23 mouse cellular contexts compared by ENCODE assay signal in genomic region chr11:68550358-68550757, GRCm38 (mm10). TPM values are rescaled to one million over a fixed set of nuclear protein-coding genes. Genes with fewer than 3 reads are reported as not detected.
A peak's percentile ranks its signal among the peaks of the same experiment; 100 is the strongest.
DNase-seq lines count a peak whose midpoint lies in the region; ATAC-seq lines count a peak whose summit lies in the region.
"Had no signal": no experiment of that assay in that cellular context is flagged by ENCODE, and none has a peak within 500 bp of the region (broad histone marks: within the 10 kb centered on the region; RNA-seq: fewer than 3 reads in every experiment).

No protein-coding gene starts in this region.

- H3K27ac ChIP-seq in kidney, embryonic 16.5 days (ENCODE audit: low read length), result no peak overlapping the region
- H3K27ac ChIP-seq: embryonic facial prominence, embryonic 13.5 days; forebrain, embryonic 12.5 days; heart, embryonic 13.5 days; hindbrain, embryonic 13.5 days; hindbrain, postnatal 0 days had no signal

- WGBS in kidney, embryonic 16.5 days, result 50% methylated on average over 4 of the region's 4 CpGs

- no peak overlapping the region for H3K9ac ChIP-seq in kidney, embryonic 16.5 days (replicated peaks; ENCODE audit: low read length)
- H3K9ac ChIP-seq: embryonic facial prominence, embryonic 13.5 days; forebrain, embryonic 12.5 days; heart, embryonic 13.5 days; hindbrain, embryonic 13.5 days had no signal

- 0 out of 2 replicates have a peak, but pooled peaks have one; percentile 23 for ATAC-seq in kidney, embryonic 16.5 days (ENCODE audit: low FRiP score, low TSS enrichment)
- ATAC-seq: forebrain, embryonic 16.5 days; hindbrain, postnatal 0 days had no signal

- H3K27me3 ChIP-seq in kidney, embryonic 16.5 days (ENCODE audit: insufficient read depth, low read length), result no peaks in the 10 kb centered on the region
- H3K27me3 ChIP-seq: CH12.LX had no signal

- no peak for DNase-seq in kidney, postnatal 14 days
- DNase-seq in ZHBTc4 (ENCODE audit: low read depth, low spot score), result peak; percentile 55
- DNase-seq in lung, postnatal 10 days, result peak; percentile 73
- DNase-seq in lung, postnatal 4 days, result peak; percentile 36 to 52
- no peak for DNase-seq in right cerebral cortex, postnatal 25 days
- DNase-seq in left cerebral cortex, adult 18-20 months (ENCODE audit: low spot score in 2 of 2), result no peak
- DNase-seq: adrenal gland, postnatal 10 days; cerebellum, adult 11 months; cerebellum, adult 8-10 months; cerebellum, postnatal 14 days; gastrocnemius, postnatal 14 days had no signal

- H3K4me1 ChIP-seq in kidney, embryonic 16.5 days (ENCODE audit: insufficient read depth, low read length), result no peaks in the 10 kb centered on the region; the same call in 1 of the 2 replicates
- H3K4me1 ChIP-seq: embryonic facial prominence, embryonic 13.5 days; forebrain, embryonic 12.5 days; hindbrain, embryonic 13.5 days had no signal

- H3K4me2 ChIP-seq in kidney, embryonic 16.5 days (replicated peaks; ENCODE audit: low read depth, low read length), result no peak overlapping the region
- H3K4me2 ChIP-seq: embryonic facial prominence, embryonic 13.5 days; forebrain, embryonic 12.5 days; heart, embryonic 13.5 days; hindbrain, embryonic 13.5 days had no signal

- no peaks in the 10 kb centered on the region for H3K36me3 ChIP-seq in kidney, embryonic 16.5 days (ENCODE audit: insufficient read depth, low read length)
- H3K36me3 ChIP-seq: embryonic facial prominence, embryonic 13.5 days; forebrain, embryonic 12.5 days; heart, embryonic 13.5 days; hindbrain, embryonic 13.5 days had no signal

- H3K9me3 ChIP-seq in kidney, embryonic 16.5 days (ENCODE audit: low read length), result no peaks in the 10 kb centered on the region
- H3K9me3 ChIP-seq: embryonic facial prominence, embryonic 13.5 days; forebrain, embryonic 12.5 days; heart, embryonic 13.5 days; hindbrain, embryonic 13.5 days had no signal

- no peak overlapping the region for H3K4me3 ChIP-seq in kidney, embryonic 16.5 days (ENCODE audit: low read length)
- H3K4me3 ChIP-seq: embryonic facial prominence, embryonic 13.5 days; forebrain, embryonic 12.5 days; heart, embryonic 13.5 days; hindbrain, embryonic 13.5 days had no signal

RNA-seq across cellular contexts. Expression of gene Mfsd6l, which starts 5.6 kb away (rescaled TPM):
- polyA plus RNA-seq in kidney, embryonic 16.5 days (2015; fragmentation: Nextera tagmentation; extraction: Ambion mirVana), result 2.6 and 2.9 TPM in 2 replicates
- total RNA-seq in left cerebral cortex, adult 18-20 months (2021), result not detected
- total RNA-seq: common myeloid progenitor, adult 5-6 weeks; gastrocnemius, adult 18-20 months; gastrocnemius, postnatal 14 days; hematopoietic stem cell, adult 5-6 weeks had no signal
- polyA plus RNA-seq: forebrain, embryonic 12.5 days; forebrain, embryonic 16.5 days; heart, embryonic 13.5 days; hindbrain, embryonic 13.5 days had no signal

RNA-seq across cellular contexts. Expression of gene Ccdc42, which starts 36.5 kb away (rescaled TPM):
- 3.3 and 3.5 TPM in 2 replicates for polyA plus RNA-seq in kidney, embryonic 16.5 days (2015; fragmentation: Nextera tagmentation; extraction: Ambion mirVana)
- total RNA-seq in left cerebral cortex, adult 18-20 months (2021), result 1 to 10 TPM in 1 of 2 experiments, under 1 TPM in 1; 0.60 to 1.8 TPM
- total RNA-seq: CH12.LX; common myeloid progenitor, adult 5-6 weeks; ES-E14; gastrocnemius, adult 18-20 months; hematopoietic stem cell, adult 5-6 weeks; hindbrain, postnatal 0 days had no signal
- polyA plus RNA-seq: embryonic facial prominence, embryonic 13.5 days had no signal

RNA-seq across cellular contexts. Expression of gene Pik3r6, which starts 47.5 kb away (rescaled TPM):
- polyA plus RNA-seq in kidney, embryonic 16.5 days (2015; fragmentation: Nextera tagmentation; extraction: Ambion mirVana), result 5.0 and 5.9 TPM in 2 replicates
- 1 to 10 TPM; 3.5 to 4.0 TPM for total RNA-seq in left cerebral cortex, adult 18-20 months (2021)

Comparison
In these comparisons a context has a peak if more than half of its experiments do, and no peak if none do; other contexts are left out.
1. DNase-seq: peak in ZHBTc4 (single experiment), lung, postnatal 10 days (single experiment) and lung, postnatal 4 days (2 of 2); none in kidney, postnatal 14 days (single experiment), right cerebral cortex, postnatal 25 days (single experiment) and left cerebral cortex, adult 18-20 months (0 of 2).